13 mouse cellular contexts compared by ENCODE assay signal in the genomic region with DNA sequence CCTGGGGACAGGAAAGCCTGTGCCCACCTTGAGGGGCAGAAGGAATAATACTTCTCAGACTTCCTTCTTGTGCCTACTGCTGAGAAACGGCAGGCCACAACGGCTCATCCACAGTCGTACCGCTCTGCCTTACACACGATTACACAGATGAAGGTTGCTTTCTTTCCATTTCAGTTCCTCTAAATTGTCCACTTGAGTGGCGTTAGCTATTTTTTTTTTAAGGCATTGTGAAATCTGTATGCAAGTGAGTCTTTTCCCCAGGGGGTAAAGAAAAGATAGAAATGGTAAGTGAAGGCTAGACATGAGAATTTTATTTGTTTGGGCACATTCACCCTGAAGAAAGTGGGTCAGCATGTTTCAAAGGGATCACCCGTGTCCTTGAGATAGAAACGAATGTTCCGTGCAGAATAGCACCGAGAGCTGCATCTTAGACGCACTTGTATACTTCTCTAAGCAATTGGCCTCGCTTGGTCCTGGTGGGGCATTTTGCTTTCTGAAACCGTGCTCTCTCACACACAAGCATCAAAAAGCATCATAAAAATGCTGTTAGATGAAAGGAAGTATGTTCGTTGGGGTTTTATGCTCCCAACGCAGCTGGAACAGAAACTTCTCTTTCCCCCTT. TPM values are rescaled to one million over a fixed set of nuclear protein-coding genes. Genes with fewer than 3 reads are reported as not detected.
DNase-seq lines count a peak whose midpoint lies in the region; ATAC-seq and TF ChIP-seq lines count a peak whose summit lies in the region.
"Had no signal": no experiment of that assay in that cellular context is flagged by ENCODE, and none has a peak within 500 bp of the region (broad histone marks: within the 10 kb centered on the region; RNA-seq: fewer than 3 reads in every experiment).

No protein-coding gene starts in this region.

- no peaks in the 10 kb centered on the region for H3K4me1 ChIP-seq in heart, embryonic 11.5 days (ENCODE audit: control insufficient read depth, insufficient read depth, low read length)
- H3K4me1 ChIP-seq in hindbrain, embryonic 13.5 days (replicated peaks), result peaks cover 40% of the 10 kb centered on the region
- peaks cover 5% of the 10 kb centered on the region; the same call in 1 of the 2 replicates for H3K4me1 ChIP-seq in midbrain, postnatal 0 days (ENCODE audit: insufficient read depth, low read length)

- H3K27me3 ChIP-seq in heart, embryonic 11.5 days (ENCODE audit: control insufficient read depth, insufficient read depth, low read length), result no peaks in the 10 kb centered on the region
- H3K27me3 ChIP-seq in hindbrain, embryonic 13.5 days, result no peaks in the 10 kb centered on the region
- H3K27me3 ChIP-seq in midbrain, postnatal 0 days (ENCODE audit: insufficient read depth, low read length), result no peaks in the 10 kb centered on the region

- 75% methylated on average over 15 of the region's 15 CpGs for WGBS in heart, embryonic 11.5 days (ENCODE audit: insufficient replicate concordance)
- WGBS in hindbrain, embryonic 13.5 days, result 23% methylated on average over 15 of the region's 15 CpGs
- 17% methylated on average over 15 of the region's 15 CpGs for WGBS in midbrain, postnatal 0 days

- intact Hi-C loops in left cerebral cortex, postnatal 14 days (cut with DNase I), result no loop called here

- no peaks in the 10 kb centered on the region for H3K36me3 ChIP-seq in heart, embryonic 11.5 days (ENCODE audit: control insufficient read depth, insufficient read depth, low read length)
- H3K36me3 ChIP-seq in hindbrain, embryonic 13.5 days, result no peaks in the 10 kb centered on the region
- H3K36me3 ChIP-seq in midbrain, postnatal 0 days (ENCODE audit: insufficient read depth, low read length), result no peaks in the 10 kb centered on the region

- H3K9ac ChIP-seq in heart, embryonic 11.5 days (ENCODE audit: low read depth, low read length), result no peak overlapping the region
- H3K9ac ChIP-seq in hindbrain, embryonic 13.5 days, result peak overlapping the region; percentile 35
- no peak overlapping the region for H3K9ac ChIP-seq in midbrain, postnatal 0 days (replicated peaks; ENCODE audit: low read length, poor library complexity, severe bottlenecking)

- no peak for TF ChIP-seq CTCF in midbrain, postnatal 0 days (IDR thresholded peaks at IDR 0.05)

- H3K4me2 ChIP-seq in heart, embryonic 11.5 days, result no peak overlapping the region
- peak overlapping the region; percentile 23 for H3K4me2 ChIP-seq in hindbrain, embryonic 13.5 days
- peak overlapping the region; percentile 9; the same call in 1 of the 2 replicates for H3K4me2 ChIP-seq in midbrain, postnatal 0 days (ENCODE audit: low read depth, low read length, poor library complexity, severe bottlenecking)

- H3K4me3 ChIP-seq in heart, embryonic 11.5 days (ENCODE audit: low read depth, low read length), result no peak overlapping the region
- no peak overlapping the region for H3K4me3 ChIP-seq in hindbrain, embryonic 13.5 days
- H3K4me3 ChIP-seq in midbrain, postnatal 0 days (ENCODE audit: low read depth, low read length), result no peak overlapping the region
- H3K4me3 ChIP-seq: erythroblast, embryonic 14.5 days had no signal

- ATAC-seq in heart, embryonic 11.5 days (replicated peaks; ENCODE audit: insufficient number of reproducible peaks, low FRiP score, low TSS enrichment), result no peak
- peak; percentile 64 for ATAC-seq in common myeloid progenitor, adult 5-6 weeks (replicated peaks; ENCODE audit: low read depth, poor library complexity, severe bottlenecking)
- peak; percentile 47; the same call in 1 of the 2 replicates for ATAC-seq in hindbrain, embryonic 13.5 days (ENCODE audit: low FRiP score)
- no peak for ATAC-seq in midbrain, postnatal 0 days (ENCODE audit: low FRiP score)

- no peak overlapping the region for H3K27ac ChIP-seq in heart, embryonic 11.5 days (ENCODE audit: low read depth, low read length)
- H3K27ac ChIP-seq in hindbrain, embryonic 13.5 days, result peak overlapping the region; percentile 81
- H3K27ac ChIP-seq in midbrain, postnatal 0 days (ENCODE audit: low read depth, low read length), result peak overlapping the region; percentile 57

- no peaks in the 10 kb centered on the region for H3K9me3 ChIP-seq in heart, embryonic 11.5 days (replicated peaks; ENCODE audit: control insufficient read depth, low read length)
- no peaks in the 10 kb centered on the region for H3K9me3 ChIP-seq in hindbrain, embryonic 13.5 days
- H3K9me3 ChIP-seq in midbrain, postnatal 0 days (ENCODE audit: low read length), result no peaks in the 10 kb centered on the region

- DNase-seq in heart, adult 11 months, result peak; percentile 52
- peak; percentile 14 for DNase-seq in midbrain, postnatal 0 days (ENCODE audit: low spot score)
- DNase-seq in urinary bladder, adult 18-20 months (ENCODE audit: low spot score in 2 of 2), result no peak
- no peak for DNase-seq in left cerebral cortex, postnatal 14 days (ENCODE audit: low spot score in 2 of 2)
- no peak for DNase-seq in heart, adult 18-20 months
- DNase-seq: cerebellum, adult 11 months; lung, postnatal 10 days had no signal

RNA-seq across cellular contexts. Expression of a gene that starts 46.3 kb away (rescaled TPM):
- not detected in 2 replicates for polyA plus RNA-seq in heart, embryonic 11.5 days (2014; fragmentation: Nextera tagmentation; extraction: Ambion mirVana)
- total RNA-seq in common myeloid progenitor, adult 5-6 weeks (2017), result not detected in 2 replicates
- polyA plus RNA-seq in hindbrain, embryonic 13.5 days (2015; fragmentation: Nextera tagmentation; extraction: Ambion mirVana), result not detected in 2 replicates
- total RNA-seq in midbrain, postnatal 0 days (2014; rRNA removed), result not detected in 2 replicates
- polyA plus RNA-seq in midbrain, postnatal 0 days (2015; fragmentation: Nextera tagmentation; extraction: Ambion mirVana), result not detected in 2 replicates
- total RNA-seq in left cerebral cortex, postnatal 14 days (2021), result not detected
- total RNA-seq in heart, adult 18-20 months (2021), result not detected
- polyA plus RNA-seq: erythroblast, embryonic 14.5 days; heart, embryonic 16.5 days; kidney, embryonic 14.5 days had no signal

Comparison
In these comparisons a context has a peak if more than half of its experiments do, and no peak if none do; other contexts are left out.
1. DNase-seq: peak in heart, adult 11 months (single experiment) and midbrain, postnatal 0 days (single experiment); none in urinary bladder, adult 18-20 months (0 of 2), left cerebral cortex, postnatal 14 days (0 of 2) and heart, adult 18-20 months (0 of 2).
2. ATAC-seq: peak in common myeloid progenitor, adult 5-6 weeks (single experiment) and hindbrain, embryonic 13.5 days (single experiment); none in heart, embryonic 11.5 days (single experiment) and midbrain, postnatal 0 days (single experiment).